Mouse (Mus musculus): ENCODE data around the gene Pcsk4. TPM values are rescaled to one million over a fixed set of nuclear protein-coding genes. Genes with fewer than 3 reads are reported as not detected.

The Pcsk4 gene
- total RNA-seq, 4 experiments from 2014 or later: 0.67 to 1.1 (median 0.91) TPM

DNA sequence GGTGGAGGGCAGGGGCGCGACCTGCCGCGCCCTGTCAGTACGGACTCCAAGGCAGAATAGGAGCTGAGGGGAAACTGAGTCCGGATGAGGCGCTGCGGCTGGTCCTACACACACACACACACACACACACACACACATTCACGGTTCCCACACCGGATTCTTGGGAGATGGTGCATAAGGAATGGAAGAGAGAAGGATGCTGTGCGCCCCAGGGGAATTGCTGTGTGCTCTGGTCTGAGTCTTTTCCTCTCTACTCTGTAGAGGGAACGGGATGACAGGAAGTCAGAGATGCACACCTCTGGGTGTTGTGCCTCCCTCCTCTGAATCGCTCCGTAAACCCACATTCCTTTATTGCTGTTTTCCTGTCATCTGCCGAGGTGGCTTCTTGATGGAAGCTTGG, 30.0 kb downstream of the Pcsk4 start:
- no peak for DNase-seq (ENCODE audit: low spot score in 2 of 2)

DNA sequence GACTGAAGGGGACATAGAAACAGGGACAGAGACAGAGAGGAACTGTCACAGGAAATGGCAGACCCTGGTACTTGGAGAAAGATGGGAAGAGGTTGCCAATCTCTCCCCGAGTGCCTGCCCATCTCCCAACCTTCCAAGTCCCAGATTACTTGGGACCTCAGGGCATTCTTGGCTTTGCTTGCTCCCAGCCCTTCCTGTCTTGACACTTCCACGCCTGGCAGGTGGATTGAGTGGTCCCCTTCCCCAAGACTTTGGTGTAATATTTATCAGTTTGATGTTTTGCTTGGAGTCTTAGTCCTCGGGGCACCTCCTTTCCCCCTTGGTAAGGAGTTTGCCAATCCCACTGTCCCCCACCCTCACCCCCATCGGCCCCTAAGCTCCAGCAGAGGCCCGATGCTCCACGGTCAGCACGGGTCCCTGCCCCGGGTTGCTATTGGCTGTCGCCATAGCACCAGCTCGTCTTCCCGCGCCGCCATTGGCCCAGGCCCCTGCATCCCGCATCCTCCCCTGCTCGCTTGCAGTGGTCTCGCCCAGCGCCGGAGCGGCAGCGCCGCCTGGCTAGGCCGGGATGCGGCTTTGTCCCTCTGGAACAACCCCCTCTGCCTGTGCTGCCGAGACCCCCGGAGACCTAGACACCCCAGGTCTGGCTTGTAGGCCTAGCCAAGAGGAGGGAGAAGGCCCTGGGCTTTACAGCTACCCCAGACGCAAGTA, 30.6 kb downstream of the Pcsk4 start:
- DNase-seq (ENCODE audit: low spot score in 2 of 2): no peak

DNA sequence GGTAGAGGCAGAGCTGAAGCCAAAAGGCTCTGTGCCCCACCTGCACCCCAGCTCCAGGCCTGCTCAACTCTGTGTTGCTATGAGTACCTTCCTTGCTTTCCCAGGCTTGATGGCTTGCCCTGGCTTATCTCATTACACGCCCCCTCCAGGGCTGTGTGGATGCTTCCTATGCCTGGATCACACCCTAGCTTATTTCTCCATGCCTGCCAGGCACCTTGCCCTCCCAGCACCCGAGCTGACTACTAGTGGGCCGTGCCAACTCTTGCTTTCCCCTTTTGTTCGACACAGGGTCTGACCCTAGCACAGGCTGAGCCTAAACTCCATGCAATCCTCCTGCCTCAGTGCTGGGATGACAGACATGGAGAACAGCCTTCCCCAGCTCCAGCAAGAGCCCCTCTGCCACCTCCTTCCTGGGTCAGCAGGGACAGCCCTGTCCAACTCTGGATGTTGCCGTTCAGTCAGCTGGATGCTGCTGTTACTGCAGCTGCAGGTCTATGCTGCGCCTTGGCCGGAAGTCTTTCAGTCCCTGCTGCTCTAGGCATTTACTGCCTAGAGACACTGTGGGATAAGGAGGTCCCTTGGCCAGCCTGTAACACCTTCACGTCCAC, 31.7 kb downstream of the Pcsk4 start:
- DNase-seq (ENCODE audit: low spot score in 2 of 2): no peak

DNA sequence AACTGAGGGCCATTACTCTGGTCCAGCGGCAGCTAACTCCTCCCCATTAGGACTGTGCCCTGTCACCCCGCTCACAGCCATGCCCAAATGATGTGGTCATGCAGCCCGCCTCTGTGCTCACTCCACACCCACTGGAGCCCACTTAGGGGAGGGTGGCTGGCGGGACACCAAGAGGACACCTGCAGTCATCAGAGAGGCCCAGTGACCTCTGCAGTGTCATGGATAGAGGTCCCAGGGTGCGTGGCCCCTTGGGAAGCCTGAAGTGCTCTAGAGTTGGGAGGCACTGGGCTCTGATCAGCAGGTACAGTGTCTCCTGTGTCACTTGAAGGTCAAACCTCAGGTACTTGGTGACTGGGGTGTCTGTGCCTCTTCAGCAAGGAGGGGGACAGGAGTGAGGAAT, 32.5 kb downstream of the Pcsk4 start:
- DNase-seq (ENCODE audit: low spot score in 2 of 2): no peak

DNA sequence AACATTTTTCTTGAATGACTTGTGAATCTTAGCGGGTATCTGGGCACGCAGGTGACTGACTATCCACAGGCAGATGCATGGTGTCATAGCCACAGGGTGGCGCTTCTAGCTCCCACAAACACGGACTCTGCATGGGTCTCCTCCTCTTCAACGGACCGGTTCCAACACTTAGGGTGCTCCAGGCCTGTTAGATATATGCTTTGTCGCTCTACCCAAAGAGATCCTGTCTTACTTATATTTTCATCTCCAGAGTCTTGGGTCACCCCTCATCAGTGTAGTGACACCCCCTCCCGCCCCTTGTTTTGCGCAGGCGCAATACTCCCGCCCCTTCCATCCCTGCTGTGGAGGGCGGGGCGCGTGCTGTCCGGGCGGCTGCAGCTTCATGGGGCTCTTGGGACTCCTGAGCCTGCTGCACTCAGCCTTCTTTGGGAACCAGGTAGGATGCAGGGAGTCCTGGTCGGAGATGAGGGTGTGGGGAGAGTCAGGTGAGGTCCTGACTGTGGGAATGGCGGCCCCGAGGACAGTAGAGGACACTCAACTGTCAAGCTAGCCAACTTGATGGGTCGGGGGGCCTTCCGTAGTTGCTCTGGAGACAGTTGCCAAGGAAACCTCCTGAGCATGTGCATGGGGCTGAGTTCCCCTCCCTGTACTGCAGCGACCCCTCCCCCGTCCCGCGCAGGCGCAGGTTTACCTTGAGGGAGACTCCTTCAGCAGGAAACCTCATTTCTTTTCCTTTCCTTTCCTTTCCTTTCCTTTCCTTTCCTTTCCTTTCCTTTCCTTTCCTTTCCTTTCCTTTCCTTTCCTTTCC, 33.5 kb downstream of the Pcsk4 start, which contains the start of gene Apc2:
Apc2 (plus strand) TSS at position 360 of the 808 bp plus-strand sequence.
- DNase-seq (ENCODE audit: low spot score in 2 of 2): peak; percentile 53 to 69

DNA sequence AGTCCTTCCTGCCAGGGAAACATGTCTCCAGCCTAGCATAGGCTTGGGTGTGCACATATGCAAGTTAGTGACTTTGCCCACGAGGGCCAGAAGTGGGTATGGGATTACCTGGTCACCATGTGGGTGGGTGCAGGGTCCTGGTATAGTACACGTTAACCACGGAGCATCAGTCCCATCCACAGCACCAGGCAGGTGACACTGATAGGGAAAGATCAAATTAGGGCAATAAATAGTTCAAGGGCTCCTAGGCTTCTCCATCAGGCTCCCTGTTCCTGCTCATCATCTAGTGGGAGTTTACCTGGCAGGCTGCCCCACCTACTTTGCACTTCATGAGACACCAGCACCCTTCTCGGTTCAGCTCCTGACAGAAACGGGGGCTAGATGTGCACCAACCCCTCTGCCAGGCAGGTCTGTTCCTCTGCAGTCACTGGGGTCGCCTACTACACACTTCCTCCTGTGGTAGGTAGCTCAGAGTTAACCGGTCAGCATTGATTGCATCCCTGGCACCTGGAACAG, 34.5 kb downstream of the Pcsk4 start:
- no peak for DNase-seq (ENCODE audit: low spot score in 2 of 2)

DNA sequence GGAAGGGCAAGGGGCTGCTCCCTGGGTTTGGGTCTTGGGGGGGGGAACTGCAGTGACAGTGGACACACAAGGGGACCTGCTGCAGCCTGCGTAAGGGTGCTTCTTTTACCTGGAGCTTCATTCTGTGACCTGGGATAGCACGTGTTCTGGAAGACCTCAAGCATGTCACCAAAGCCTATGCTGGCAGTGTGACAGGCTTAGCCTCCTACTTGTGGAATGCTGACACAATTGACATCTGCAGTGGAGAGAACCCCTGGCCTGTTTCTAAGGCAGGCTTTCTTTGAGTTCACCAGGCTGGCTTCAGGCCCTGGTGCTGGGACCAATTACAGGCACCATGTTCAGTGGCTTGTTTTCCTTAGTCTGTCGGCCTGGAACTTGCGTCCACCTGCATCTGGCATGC, 35.0 kb downstream of the Pcsk4 start:
- DNase-seq (ENCODE audit: low spot score in 2 of 2): no peak

DNA sequence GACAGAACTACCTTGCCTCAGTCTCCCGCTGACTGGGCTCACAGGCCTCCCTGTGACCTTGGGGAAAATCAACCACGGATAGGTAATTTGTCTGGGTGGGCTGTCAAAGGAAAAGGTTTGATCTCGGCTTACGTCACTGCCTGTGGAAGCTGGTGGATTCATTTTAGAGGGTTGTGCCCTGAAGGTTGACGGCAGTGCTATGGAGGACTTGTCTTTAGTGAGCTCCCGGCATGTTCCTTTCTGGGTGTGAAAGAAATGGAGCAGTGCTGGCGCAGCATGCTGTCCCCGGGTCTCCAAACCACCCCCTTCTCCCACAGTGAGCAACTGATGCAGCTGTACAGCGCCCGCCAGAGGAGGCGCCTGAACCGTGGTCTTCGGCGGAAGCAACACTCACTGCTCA, 36.0 kb downstream of the Pcsk4 start:
- DNase-seq (ENCODE audit: low spot score in 2 of 2): no peak

DNA sequence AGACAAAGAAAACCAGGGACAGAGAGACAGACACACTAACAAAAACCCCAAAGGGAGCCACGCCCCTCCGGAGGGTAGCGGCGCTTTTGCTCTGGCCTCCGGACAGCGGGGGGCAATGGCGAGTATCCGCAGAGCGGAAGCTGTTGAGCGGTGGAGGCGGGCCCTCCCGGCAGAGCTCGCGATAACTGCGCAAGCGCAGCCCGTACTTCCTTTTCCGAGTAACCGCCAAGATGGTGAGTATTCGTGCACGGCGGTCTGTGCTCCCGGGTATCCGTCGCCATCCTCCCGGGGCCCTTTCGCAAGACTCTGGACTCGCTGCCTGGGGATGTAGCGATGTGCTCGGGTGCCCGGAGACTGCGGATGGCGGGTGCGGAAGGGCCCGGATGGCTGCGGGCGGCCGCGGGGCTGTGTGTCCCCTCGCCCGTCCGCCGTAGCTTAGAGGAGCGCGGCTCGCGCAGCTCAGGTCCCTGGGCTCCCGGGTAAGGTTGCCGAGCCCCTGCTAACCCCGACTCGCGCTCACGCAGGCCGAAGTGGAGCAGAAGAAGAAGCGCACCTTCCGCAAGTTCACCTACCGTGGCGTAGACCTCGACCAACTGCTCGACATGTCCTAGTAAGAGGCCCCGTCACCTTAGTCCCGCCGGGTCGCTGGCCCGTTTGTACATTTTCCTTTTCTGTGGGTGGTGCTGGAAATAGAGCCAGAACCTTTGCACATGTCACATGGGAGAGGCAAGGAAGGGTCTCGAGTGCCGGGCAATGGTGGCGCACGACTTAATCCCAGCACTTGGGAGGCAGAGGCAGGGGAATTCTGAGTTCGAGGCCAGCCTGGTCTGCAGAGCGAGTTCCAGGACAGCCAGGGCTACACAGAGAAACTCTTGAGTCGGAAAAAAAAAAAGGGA, 36.8 kb downstream of the Pcsk4 start, which contains the start of gene Rps15:
Rps15 (plus strand) TSS at position 203 of the 896 bp plus-strand sequence.
- peak; percentile 82 to 91 for DNase-seq (ENCODE audit: low spot score in 2 of 2)

DNA sequence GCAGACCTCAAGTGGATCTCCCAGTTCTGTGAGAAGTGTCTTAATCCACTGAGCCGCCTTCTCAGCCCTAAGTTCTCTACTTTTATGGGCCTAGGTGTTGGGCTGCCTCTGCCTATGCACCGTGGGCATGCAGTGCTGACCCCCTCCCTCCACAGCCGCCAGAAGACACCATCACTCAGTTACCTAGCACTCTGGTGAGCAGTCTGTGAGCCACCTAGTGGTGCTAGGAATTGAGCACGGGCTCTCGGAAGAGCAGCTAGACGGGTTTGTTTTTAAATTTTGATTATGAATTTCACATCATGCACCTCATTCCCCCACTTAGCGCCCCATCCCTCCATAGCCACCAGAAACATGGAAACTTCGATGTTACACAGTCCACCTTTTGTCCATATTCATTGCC, 40.6 kb downstream of the Pcsk4 start:
- no peak for DNase-seq (ENCODE audit: low spot score in 2 of 2)

DNA sequence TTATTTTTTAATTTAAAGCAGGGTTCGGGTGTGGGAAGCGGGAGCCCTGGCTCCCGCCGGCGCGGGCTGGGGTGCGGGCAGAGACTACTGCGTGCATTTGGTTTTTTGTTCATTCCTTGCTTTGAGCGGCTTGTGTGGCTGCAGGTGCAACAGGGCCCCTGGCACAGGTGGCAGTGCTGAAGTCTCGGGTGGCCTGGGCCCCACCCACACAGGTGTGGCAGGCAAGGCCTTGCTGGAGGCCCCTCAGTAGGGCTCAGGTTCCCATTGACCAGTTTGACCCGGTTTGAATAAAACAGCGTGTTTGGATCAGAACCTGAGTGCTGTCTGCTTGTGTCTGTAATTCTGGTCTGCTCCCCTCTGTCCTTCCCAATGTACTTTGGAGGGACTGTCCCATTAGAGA, 41.2 kb downstream of the Pcsk4 start:
- DNase-seq (ENCODE audit: low spot score in 2 of 2): no peak

DNA sequence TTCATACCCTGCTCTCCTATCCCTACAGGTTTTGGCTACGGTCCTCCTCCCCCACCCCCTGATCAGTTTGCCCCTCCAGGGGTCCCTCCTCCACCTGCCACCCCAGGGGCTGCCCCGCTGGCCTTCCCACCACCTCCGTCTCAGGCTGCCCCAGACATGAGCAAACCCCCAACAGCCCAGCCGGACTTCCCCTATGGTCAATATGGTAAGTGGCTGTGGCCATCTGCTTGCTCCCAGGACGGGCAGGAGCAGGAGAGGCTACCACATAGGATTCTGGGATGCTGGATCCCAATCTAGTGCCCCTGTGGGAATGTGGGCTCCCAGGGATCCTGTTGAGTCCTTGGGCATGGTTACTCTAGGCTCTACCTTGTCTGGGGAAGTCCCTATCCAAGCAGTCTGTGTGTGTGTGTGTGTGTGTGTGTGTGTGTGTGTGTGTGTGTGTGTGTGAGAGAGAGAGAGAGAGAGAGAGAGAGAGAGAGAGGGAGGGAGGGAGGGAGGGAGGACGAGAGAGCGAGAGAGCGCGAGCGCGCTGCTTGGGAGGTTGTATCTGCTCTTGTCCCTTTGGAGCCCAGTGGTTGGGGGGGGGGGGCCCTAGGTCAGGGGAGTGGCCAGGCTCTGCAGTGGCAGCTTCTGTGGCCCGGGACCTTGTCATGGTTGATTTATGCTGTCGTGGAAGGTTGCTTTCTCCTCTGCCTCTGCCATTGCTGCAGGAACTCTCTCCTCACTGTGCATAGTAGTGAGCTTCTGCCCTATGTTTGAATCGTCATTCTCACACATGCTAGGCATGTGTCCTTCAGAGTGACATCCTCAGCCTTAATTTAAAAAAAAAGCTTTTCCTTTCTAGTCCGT, 43.9 kb downstream of the Pcsk4 start:
- DNase-seq (ENCODE audit: low spot score in 2 of 2): no peak

DNA sequence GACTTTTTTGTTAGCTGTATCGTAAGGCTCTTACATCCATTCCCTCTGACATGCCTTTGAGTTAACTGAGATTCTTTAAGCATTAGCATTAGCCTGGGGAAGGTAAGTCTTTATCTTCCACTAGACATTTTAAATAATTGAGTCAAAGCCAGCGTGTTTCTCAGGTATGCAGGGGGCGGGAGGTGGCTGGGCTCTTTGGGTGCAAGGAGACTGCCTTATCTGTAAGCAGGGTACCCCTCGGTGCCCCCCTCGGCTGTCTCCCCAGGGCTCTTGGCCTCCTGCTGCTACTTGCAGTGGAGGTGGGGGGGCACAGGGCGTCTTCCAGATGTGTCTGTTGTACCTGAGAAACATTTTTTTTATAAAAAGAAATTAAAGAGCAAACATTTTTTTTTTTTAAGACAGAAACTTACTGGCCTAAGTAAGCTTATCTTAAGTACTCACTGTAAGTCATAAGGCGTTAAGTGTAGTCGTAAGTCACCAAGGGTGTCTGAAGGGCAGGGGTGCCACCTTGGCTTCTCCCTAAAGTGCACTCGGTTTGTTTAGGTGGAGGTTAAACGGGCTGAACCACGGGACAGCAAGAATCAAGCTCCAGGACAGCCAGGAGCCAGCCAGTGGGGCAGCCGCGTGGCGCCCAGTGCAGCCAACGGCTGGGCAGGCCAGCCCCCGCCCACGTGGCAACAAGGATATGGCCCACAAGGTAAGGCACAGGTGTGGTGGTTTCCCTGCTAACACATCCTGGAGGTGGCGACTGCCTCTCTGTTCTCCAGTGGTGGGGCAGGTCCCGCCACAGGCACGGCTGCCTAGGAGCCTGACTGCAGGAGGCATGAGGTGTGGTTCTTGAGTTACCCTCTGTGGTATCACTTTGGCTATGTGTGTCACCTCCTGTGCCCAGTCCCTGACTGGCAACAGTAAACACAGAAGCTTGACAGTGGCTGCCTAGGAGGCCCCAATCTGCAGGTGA, 46.5 kb downstream of the Pcsk4 start:
- DNase-seq (ENCODE audit: low spot score in 2 of 2): no peak

DNA sequence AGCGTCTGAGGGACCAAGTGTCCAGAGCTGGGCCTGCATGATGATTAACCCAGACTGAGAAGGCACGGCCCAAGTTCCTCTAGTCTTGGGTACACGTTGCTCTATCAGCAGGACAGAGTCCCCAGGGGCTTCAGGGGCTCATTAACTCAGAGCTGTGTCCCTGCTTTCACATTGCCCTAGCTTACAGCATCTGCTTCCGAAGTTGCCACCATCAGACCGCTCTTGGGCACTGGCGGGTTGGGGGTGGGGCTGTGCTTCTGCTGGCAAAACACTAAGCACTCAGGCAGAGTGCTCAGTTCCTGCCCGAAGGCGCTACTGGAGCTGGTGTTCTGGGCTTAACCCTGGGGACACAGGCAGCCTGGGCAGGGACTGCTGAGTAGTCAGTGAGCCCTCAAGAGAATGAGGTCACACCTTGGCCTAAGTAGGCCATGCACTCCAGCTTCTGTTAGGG, 47.4 kb downstream of the Pcsk4 start:
- peak in 1 of 2 experiments; percentile 51 for DNase-seq (ENCODE audit: low spot score in 2 of 2)

DNA sequence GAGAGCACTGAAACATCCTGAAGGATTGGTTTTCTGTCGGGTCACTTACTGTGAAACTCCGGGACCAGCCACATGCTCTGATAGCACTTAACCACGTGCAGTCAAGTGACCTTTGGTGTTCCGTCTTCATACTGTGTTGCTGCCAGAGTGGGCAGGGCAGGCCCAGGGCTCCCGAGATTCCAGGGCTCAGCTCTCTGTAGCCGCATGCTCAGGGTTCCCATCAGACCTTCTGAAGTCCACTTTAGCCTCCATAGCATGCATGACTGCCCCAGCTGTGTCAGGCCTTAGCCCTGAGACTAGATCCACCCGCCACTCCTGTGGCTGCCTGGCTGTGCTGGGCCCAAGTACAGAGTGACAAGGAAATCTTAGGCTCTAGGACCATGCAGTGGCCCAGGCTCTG, 48.0 kb downstream of the Pcsk4 start:
- DNase-seq (ENCODE audit: low spot score in 2 of 2): no peak

DNA sequence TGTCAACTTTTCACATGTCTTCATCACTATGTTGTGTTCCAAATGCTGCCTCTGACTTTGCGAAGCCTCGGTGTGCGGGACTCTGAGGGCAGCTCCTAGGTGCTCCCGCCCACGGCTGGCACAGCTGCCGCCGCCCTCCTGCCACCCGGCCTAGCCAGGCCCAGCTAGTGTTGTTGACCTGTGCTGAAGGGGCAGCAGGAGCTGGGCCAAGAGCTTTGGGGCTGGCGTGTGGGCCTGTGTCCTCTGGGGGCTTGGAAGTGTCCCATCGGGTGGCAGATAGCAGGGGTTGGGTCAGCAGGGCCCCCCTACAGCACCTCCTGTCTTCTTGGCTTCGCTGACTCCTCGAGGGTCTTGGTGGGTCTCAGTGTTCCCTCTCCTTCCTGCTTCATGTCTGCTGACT, 50.0 kb downstream of the Pcsk4 start:
- no peak for DNase-seq (ENCODE audit: low spot score in 2 of 2)

DNA sequence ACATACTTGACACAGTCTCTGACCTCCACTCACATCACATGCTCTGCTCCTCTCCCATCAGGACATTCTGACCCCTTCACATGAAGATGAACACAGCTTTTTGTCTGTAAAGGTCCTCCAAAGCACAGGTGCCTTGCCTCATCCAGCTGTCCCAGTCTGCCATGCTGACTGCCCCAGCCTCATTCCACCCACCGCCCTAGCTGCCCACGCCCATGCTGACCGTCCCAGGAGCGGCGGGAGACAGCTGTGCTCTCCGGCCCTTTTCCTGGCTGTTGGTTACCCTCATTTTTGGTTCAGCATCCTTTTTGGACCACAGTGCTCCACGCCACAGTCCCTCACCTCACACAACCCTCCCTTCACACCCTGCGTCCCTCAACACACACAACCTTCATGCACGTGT, 50.9 kb downstream of the Pcsk4 start:
- no peak for DNase-seq (ENCODE audit: low spot score in 2 of 2)

DNA sequence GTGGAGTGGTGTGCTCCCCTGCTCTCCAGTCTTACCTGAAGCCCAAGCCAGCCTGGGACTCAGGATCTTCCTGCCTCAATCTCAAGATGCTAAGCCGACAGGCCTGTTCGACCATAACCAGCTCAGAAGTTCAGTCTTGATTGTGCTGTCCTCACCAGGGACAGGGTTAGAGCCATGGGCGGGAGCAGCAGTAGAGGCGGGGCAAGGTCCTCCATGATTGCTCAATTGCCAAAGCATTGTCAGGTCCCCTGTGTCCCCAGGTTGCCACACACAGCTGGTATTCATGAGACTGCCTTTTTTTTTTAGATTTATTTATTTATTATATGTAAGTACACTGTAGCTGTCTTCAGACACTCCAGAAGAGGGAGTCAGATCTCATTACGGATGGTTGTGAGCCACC, 53.1 kb downstream of the Pcsk4 start:
- DNase-seq (ENCODE audit: low spot score in 2 of 2): no peak

DNA sequence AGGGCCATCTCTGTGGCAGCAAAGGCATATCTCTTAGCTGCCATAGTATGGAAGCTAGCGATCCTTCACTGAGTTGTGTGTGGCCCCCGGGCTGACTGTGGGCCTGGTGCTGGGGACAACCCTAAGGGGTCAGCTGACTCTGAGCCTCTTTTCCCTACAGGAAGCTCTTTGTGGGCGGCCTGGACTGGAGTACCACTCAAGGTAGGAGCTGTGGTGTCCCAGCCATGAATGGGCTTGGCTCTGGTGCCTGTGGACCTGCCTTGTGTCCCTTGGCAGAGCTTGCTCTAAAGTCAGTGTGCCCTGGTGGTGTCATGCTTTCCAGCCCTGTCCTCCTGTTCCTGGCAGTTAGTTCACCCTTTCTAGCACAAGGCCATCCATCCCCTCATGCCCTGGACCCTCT, 55.5 kb downstream of the Pcsk4 start:
- DNase-seq (ENCODE audit: low spot score in 2 of 2): no peak
